Mouse (Mus musculus) ES-Bruce4 (cell line): ENCODE measurements around the gene Ltv1.

Experiments used
- CTCF ChIP-seq: IDR thresholded peaks from one replicate; pipeline ENCODE4 v1.8.1; 2011; ENCODE audit warnings: low read depth, low read length
- EP300 ChIP-seq: IDR thresholded peaks from 2 replicates; pipeline ENCODE4 v1.6.1; 2011; ENCODE audit warnings: low read depth, low read length; ENCODE audit not compliant: insufficient read depth

DNA sequence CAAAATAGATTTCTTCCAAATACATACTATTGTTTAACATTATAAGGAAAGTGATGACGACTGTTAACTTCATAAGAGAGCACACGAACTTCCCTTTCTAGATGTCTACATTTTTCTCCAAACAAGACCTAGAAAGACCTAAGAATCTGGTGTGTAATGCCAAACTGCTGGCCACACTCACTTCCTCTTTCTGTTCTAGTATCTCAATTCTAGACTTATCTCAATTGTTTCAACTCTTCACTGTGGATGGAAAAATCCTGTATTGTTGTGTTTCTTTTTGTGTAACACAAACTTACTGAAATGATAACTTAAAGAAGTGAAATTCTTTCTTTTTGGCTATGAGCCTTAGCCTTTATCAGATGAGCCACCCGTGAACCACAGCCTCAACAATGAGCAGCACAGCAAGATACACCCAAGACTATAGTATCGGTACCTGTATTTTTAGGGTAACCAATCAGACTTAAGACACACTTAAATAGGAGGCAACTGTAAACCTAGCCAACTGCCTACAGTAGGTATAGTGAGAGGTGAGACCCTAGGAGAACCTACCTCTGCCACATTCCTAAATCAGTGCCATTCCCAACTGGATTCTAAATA lies 8.7 kb downstream of the Ltv1 start:
- no peak for TF ChIP-seq CTCF
- no peak for TF ChIP-seq EP300
